Mouse (Mus musculus): Measurements from ENCODE around the gene Edn1. TPM values are rescaled to one million over a fixed set of nuclear protein-coding genes. Genes with fewer than 3 reads are reported as not detected.

Gene Edn1
- total and polyA plus RNA-seq, 3 experiments, result not detected

- no peaks in the 10 kb centered on the region for H3K36me3 ChIP-seq (replicated peaks in 1 of 2; ENCODE audit: control insufficient read depth in 1 of 2, insufficient read depth in 1 of 2, low read length in 1 of 2)
- no peaks in the 10 kb centered on the region for H3K79me2 ChIP-seq (replicated peaks; ENCODE audit: control insufficient read depth, extremely low read depth, insufficient read depth, poor library complexity, severe bottlenecking)
- H3K4me2 ChIP-seq (ENCODE audit: insufficient read depth, low read depth, poor library complexity, severe bottlenecking), result no peak overlapping the region
- H3K27me3 ChIP-seq (replicated peaks), result no peaks in the 10 kb centered on the region
- H3K27ac ChIP-seq (ENCODE audit: insufficient read depth, low read depth), result no peak overlapping the region
- peaks cover 0 to 13% of the 10 kb centered on the region in 2 experiments; a peak in 3 of 4 replicates for H3K4me1 ChIP-seq (ENCODE audit: control insufficient read depth in 1 of 2, insufficient read depth in 2 of 2)
- TF ChIP-seq MAZ (IDR thresholded peaks at IDR 0.05; ENCODE audit: low read depth, low read length) (no peak), ZKSCAN1 (IDR thresholded peaks at IDR 0.05; ENCODE audit: borderline replicate concordance, low read depth, low read length) (no peak), MEF2A (IDR thresholded peaks at IDR 0.05; ENCODE audit: borderline replicate concordance, low read depth, low read length) (no peak), MAX (IDR thresholded peaks at IDR 0.05; ENCODE audit: low read length) (no peak), JUND (conservative IDR thresholded peaks at IDR 0.05; ENCODE audit: low read depth, low read length) (no peak), ETS1 (conservative IDR thresholded peaks at IDR 0.05; ENCODE audit: low read depth, low read length) (no peak), GABPA (IDR thresholded peaks at IDR 0.05; ENCODE audit: insufficient replicate concordance, low read depth, low read length) (no peak), JUN (IDR thresholded peaks at IDR 0.05; ENCODE audit: insufficient read depth, low read depth, low read length) (no peak), RCOR1 (conservative IDR thresholded peaks at IDR 0.05; ENCODE audit: low read depth, low read length) (no peak), HCFC1 (IDR thresholded peaks at IDR 0.05; ENCODE audit: low read depth, low read length) (no peak), KAT2A (IDR thresholded peaks at IDR 0.05; ENCODE audit: insufficient replicate concordance, low read length) (no peak), ZC3H11A (IDR thresholded peaks at IDR 0.05; ENCODE audit: low read depth, low read length) (no peak), CTCF (conservative IDR thresholded peaks at IDR 0.05 in 1 of 2, IDR thresholded peaks at IDR 0.05 in 1 of 2; ENCODE audit: low read depth in 2 of 2, low read length in 2 of 2) (no peak), CHD1 (IDR thresholded peaks at IDR 0.05; ENCODE audit: low read depth, low read length) (no peak), ZMIZ1 (IDR thresholded peaks at IDR 0.05; ENCODE audit: low read depth, low read length) (no peak), MXI1 (IDR thresholded peaks at IDR 0.05; ENCODE audit: low read depth, low read length) (no peak), UBTF (IDR thresholded peaks at IDR 0.05; ENCODE audit: low read depth, low read length) (no peak)
- in situ Hi-C loops (cut with MboI; ENCODE audit: low pct_ligation_motif_present, low pct_unique_long_range_greater_than_20kb, low sequenced_read_pairs), result no loop called here
- DNase-seq (ENCODE audit: extremely low read depth), result no peak
- H3K4me3 ChIP-seq (replicated peaks in 1 of 3; ENCODE audit: low read depth in 2 of 3, low read length in 2 of 3, poor library complexity in 1 of 3), result no peak overlapping the region
- dilution Hi-C loops (cut with MboI; ENCODE audit: extremely low pct_ligation_motif_present, extremely low pct_unique_long_range_greater_than_20kb, low sequenced_read_pairs), result no loop called here
- H3K9me3 ChIP-seq (replicated peaks; ENCODE audit: low read length), result peaks cover under 1% of the 10 kb centered on the region
- H3K9ac ChIP-seq (ENCODE audit: insufficient read depth, low read depth), result no peak overlapping the region
Observed at GRCm38 (mm10) chr13:42260667-42261066, 40.6 kb upstream of the Edn1 start.

- Histone ChIP-seq H3K27me3 (replicated peaks) (no peaks in the 10 kb centered on the region), H3K4me1 (ENCODE audit: control insufficient read depth in 1 of 2, insufficient read depth in 2 of 2) (no peaks in the 10 kb centered on the region), H3K4me3 (replicated peaks in 1 of 3; ENCODE audit: low read depth in 2 of 3, low read length in 2 of 3, poor library complexity in 1 of 3) (no peak overlapping the region), H3K9ac (ENCODE audit: insufficient read depth, low read depth) (no peak overlapping the region), H3K36me3 (replicated peaks in 1 of 2; ENCODE audit: control insufficient read depth in 1 of 2, insufficient read depth in 1 of 2, low read length in 1 of 2) (no peaks in the 10 kb centered on the region), H3K9me3 (replicated peaks; ENCODE audit: low read length) (no peaks in the 10 kb centered on the region), H3K79me2 (replicated peaks; ENCODE audit: control insufficient read depth, extremely low read depth, insufficient read depth, poor library complexity, severe bottlenecking) (no peaks in the 10 kb centered on the region), H3K27ac (ENCODE audit: insufficient read depth, low read depth) (no peak overlapping the region), H3K4me2 (ENCODE audit: insufficient read depth, low read depth, poor library complexity, severe bottlenecking) (no peak overlapping the region)
- in situ Hi-C loops (cut with MboI; ENCODE audit: low pct_ligation_motif_present, low pct_unique_long_range_greater_than_20kb, low sequenced_read_pairs), result no loop called here
- dilution Hi-C loops (cut with MboI; ENCODE audit: extremely low pct_ligation_motif_present, extremely low pct_unique_long_range_greater_than_20kb, low sequenced_read_pairs), result no loop called here
- no peak for DNase-seq (ENCODE audit: extremely low read depth)
- TF ChIP-seq MAFK (IDR thresholded peaks at IDR 0.05; ENCODE audit: insufficient replicate concordance, low read length) (no peak), EP300 (IDR thresholded peaks at IDR 0.05; ENCODE audit: low read length) (no peak), MAZ (IDR thresholded peaks at IDR 0.05; ENCODE audit: low read depth, low read length) (no peak), BHLHE40 (IDR thresholded peaks at IDR 0.05; ENCODE audit: low read depth, low read length) (no peak), ZMIZ1 (IDR thresholded peaks at IDR 0.05; ENCODE audit: low read depth, low read length) (no peak), MEF2A (IDR thresholded peaks at IDR 0.05; ENCODE audit: borderline replicate concordance, low read depth, low read length) (no peak), ZKSCAN1 (IDR thresholded peaks at IDR 0.05; ENCODE audit: borderline replicate concordance, low read depth, low read length) (no peak), JUND (conservative IDR thresholded peaks at IDR 0.05; ENCODE audit: low read depth, low read length) (no peak), RCOR1 (conservative IDR thresholded peaks at IDR 0.05; ENCODE audit: low read depth, low read length) (no peak), IRF4 (IDR thresholded peaks at IDR 0.05; ENCODE audit: low read depth, low read length) (no peak), MYC (IDR thresholded peaks at IDR 0.05; ENCODE audit: low read depth, low read length) (no peak), CTCF (conservative IDR thresholded peaks at IDR 0.05 in 1 of 2, IDR thresholded peaks at IDR 0.05 in 1 of 2; ENCODE audit: low read depth in 2 of 2, low read length in 2 of 2) (no peak), USF2 (conservative IDR thresholded peaks at IDR 0.05; ENCODE audit: low read depth, low read length) (no peak), E2F4 (IDR thresholded peaks at IDR 0.05; ENCODE audit: insufficient replicate concordance, low read depth, low read length) (no peak)
Observed at GRCm38 (mm10) chr13:42270051-42270450, 31.2 kb upstream of the Edn1 start.
